Comparison of ENCODE assay signal across 18 mouse cellular contexts in the genomic region with DNA sequence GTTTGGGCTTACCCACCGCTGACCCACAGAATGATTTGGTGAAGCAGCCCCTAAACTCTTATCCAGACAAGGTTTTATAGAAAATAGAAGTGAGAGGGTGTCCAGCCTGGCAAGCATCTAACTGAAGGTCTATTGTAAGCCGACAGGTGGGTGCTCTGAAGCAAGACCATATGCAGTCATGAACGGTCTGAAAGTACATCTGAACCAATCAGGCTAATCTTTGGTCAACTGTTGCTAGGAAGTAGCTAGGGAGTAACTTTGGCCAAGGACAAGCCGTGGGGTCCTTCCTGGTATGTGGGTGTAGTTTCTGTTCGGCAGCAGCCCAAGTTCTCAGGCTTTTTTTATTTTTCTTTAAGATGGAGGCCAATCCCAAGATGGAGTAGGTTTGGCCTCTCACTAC. TPM values are rescaled to one million over a fixed set of nuclear protein-coding genes. Genes with fewer than 3 reads are reported as not detected.
DNase-seq lines count a peak whose midpoint lies in the region; ATAC-seq and TF ChIP-seq lines count a peak whose summit lies in the region.
"Had no signal": no experiment of that assay in that cellular context is flagged by ENCODE, and none has a peak within 500 bp of the region (broad histone marks: within the 10 kb centered on the region; RNA-seq: fewer than 3 reads in every experiment).

No protein-coding gene starts in this region.

- no peak for TF ChIP-seq EP300 in CH12.LX (IDR thresholded peaks at IDR 0.05; ENCODE audit: low read length)

- no peak for ATAC-seq in hindbrain, postnatal 0 days
- ATAC-seq: forebrain, embryonic 16.5 days had no signal

- no peaks in the 10 kb centered on the region for H3K79me2 ChIP-seq in CH12.LX (replicated peaks; ENCODE audit: control insufficient read depth, extremely low read depth, insufficient read depth, poor library complexity, severe bottlenecking)

- TF ChIP-seq POLR2A in spleen, adult 2 months (IDR thresholded peaks at IDR 0.05; ENCODE audit: low read depth, low read length) = no peak
- 0 out of 2 replicates have a peak, but pooled peaks have one; percentile 15 for TF ChIP-seq POLR2A in CH12.LX (IDR thresholded peaks at IDR 0.05; ENCODE audit: low read depth, low read length)

- TF ChIP-seq RAD21 in CH12.LX (IDR thresholded peaks at IDR 0.05; ENCODE audit: low read depth, low read length) = no peak

- peak; percentile 10 to 71 for DNase-seq in spleen, adult 2 months (ENCODE audit: low read depth in 1 of 2, low spot score in 2 of 2)
- no peak for DNase-seq in spleen, adult 12 weeks (ENCODE audit: low spot score)
- DNase-seq in CH12.LX (ENCODE audit: extremely low read depth) (peak; percentile 83), ZHBTc4 (ENCODE audit: low read depth, low spot score) (peak; percentile 22)
- no peak for DNase-seq in urinary bladder, adult 2 months (ENCODE audit: low spot score)
- no peak for DNase-seq in layer of hippocampus, adult 9-11 months
- DNase-seq in hindbrain, postnatal 0 days (ENCODE audit: low spot score) = no peak
- DNase-seq: adrenal gland, postnatal 14 days; cerebellum, adult 18-20 months; cerebellum, adult 9-11 months; cerebellum, postnatal 36 days; gastrocnemius, postnatal 14 days had no signal

- no peaks in the 10 kb centered on the region for H3K27me3 ChIP-seq in spleen, adult 2 months (ENCODE audit: control insufficient read depth, insufficient read depth, low read length)
- no peaks in the 10 kb centered on the region for H3K27me3 ChIP-seq in CH12.LX (replicated peaks)
- H3K27me3 ChIP-seq in hindbrain, postnatal 0 days (ENCODE audit: insufficient read depth, low read length) = no peaks in the 10 kb centered on the region
- H3K27me3 ChIP-seq: embryonic facial prominence, embryonic 13.5 days; forebrain, embryonic 12.5 days; heart, embryonic 12.5 days had no signal

- in situ Hi-C loops in CH12.LX (cut with MboI; ENCODE audit: low pct_ligation_motif_present, low pct_unique_long_range_greater_than_20kb, low sequenced_read_pairs) = no loop called here

- no peak overlapping the region for H3K4me3 ChIP-seq in spleen, adult 2 months (ENCODE audit: extremely low read depth, insufficient read depth, insufficient read length)
- H3K4me3 ChIP-seq in CH12.LX (replicated peaks in 1 of 3; ENCODE audit: low read depth in 2 of 3, low read length in 2 of 3, poor library complexity in 1 of 3) = no peak overlapping the region
- no peak overlapping the region for H3K4me3 ChIP-seq in hindbrain, postnatal 0 days (ENCODE audit: low read length)
- H3K4me3 ChIP-seq: embryonic facial prominence, embryonic 13.5 days; forebrain, embryonic 12.5 days; heart, embryonic 12.5 days; hindbrain, embryonic 10.5 days had no signal

- H3K36me3 ChIP-seq in spleen, adult 2 months (ENCODE audit: control insufficient read depth, insufficient read depth, low read length) = no peaks in the 10 kb centered on the region
- H3K36me3 ChIP-seq in CH12.LX (replicated peaks in 1 of 2; ENCODE audit: control insufficient read depth in 1 of 2, insufficient read depth in 1 of 2, low read length in 1 of 2) = no peaks in the 10 kb centered on the region
- H3K36me3 ChIP-seq in hindbrain, postnatal 0 days (ENCODE audit: insufficient read depth, low read length) = no peaks in the 10 kb centered on the region
- H3K36me3 ChIP-seq: embryonic facial prominence, embryonic 13.5 days; forebrain, embryonic 12.5 days; heart, embryonic 12.5 days; hindbrain, embryonic 10.5 days had no signal

- peak overlapping the region; percentile 63 for H3K27ac ChIP-seq in spleen, adult 2 months (ENCODE audit: insufficient read depth, low read length)
- no peak overlapping the region for H3K27ac ChIP-seq in CH12.LX (ENCODE audit: insufficient read depth, low read depth)
- H3K27ac ChIP-seq in hindbrain, postnatal 0 days = no peak overlapping the region
- H3K27ac ChIP-seq: embryonic facial prominence, embryonic 13.5 days; forebrain, embryonic 12.5 days; hindbrain, embryonic 10.5 days; hindbrain, embryonic 14.5 days had no signal

- 0 out of 2 replicates have a peak, but pooled peaks cover 3% of the 10 kb centered on the region for H3K4me1 ChIP-seq in spleen, adult 2 months (ENCODE audit: control insufficient read depth, insufficient read depth, insufficient read length)
- H3K4me1 ChIP-seq in CH12.LX (ENCODE audit: control insufficient read depth in 1 of 2, insufficient read depth in 2 of 2) = peaks cover 0 to 26% of the 10 kb centered on the region in 2 experiments; a peak in 2 of 4 replicates
- H3K4me1 ChIP-seq in hindbrain, postnatal 0 days (ENCODE audit: insufficient read depth, low read length) = no peaks in the 10 kb centered on the region
- H3K4me1 ChIP-seq: embryonic facial prominence, embryonic 13.5 days; forebrain, embryonic 12.5 days; heart, embryonic 12.5 days; hindbrain, embryonic 10.5 days had no signal

- H3K9me3 ChIP-seq in CH12.LX (replicated peaks; ENCODE audit: low read length) = peaks cover 2% of the 10 kb centered on the region
- H3K9me3 ChIP-seq in hindbrain, postnatal 0 days (ENCODE audit: low read length) = no peaks in the 10 kb centered on the region
- H3K9me3 ChIP-seq: embryonic facial prominence, embryonic 13.5 days; forebrain, embryonic 12.5 days; heart, embryonic 12.5 days; hindbrain, embryonic 10.5 days had no signal

- H3K4me2 ChIP-seq in CH12.LX (ENCODE audit: insufficient read depth, low read depth, poor library complexity, severe bottlenecking) = 0 out of 2 replicates have a peak overlapping the region, but pooled peaks have one; percentile 7
- H3K4me2 ChIP-seq in hindbrain, postnatal 0 days (ENCODE audit: low read depth, low read length) = no peak overlapping the region
- H3K4me2 ChIP-seq: embryonic facial prominence, embryonic 13.5 days; forebrain, embryonic 12.5 days; heart, embryonic 12.5 days; hindbrain, embryonic 14.5 days had no signal

- dilution Hi-C loops in CH12.LX (cut with MboI; ENCODE audit: extremely low pct_ligation_motif_present, extremely low pct_unique_long_range_greater_than_20kb, low sequenced_read_pairs) = no loop called here

- no peak for TF ChIP-seq CTCF in spleen, adult 2 months (IDR thresholded peaks at IDR 0.05; ENCODE audit: extremely low read depth, insufficient read depth, insufficient read length, insufficient replicate concordance)
- no peak for TF ChIP-seq CTCF in CH12.LX (conservative IDR thresholded peaks at IDR 0.05 in 1 of 2, IDR thresholded peaks at IDR 0.05 in 1 of 2; ENCODE audit: low read depth in 2 of 2, low read length in 2 of 2)
- no peak for TF ChIP-seq CTCF in hindbrain, postnatal 0 days (IDR thresholded peaks at IDR 0.05; ENCODE audit: low read depth)

- 46% methylated on average over 5 of the region's 5 CpGs for WGBS in spleen, adult 2 months
- WGBS in hindbrain, postnatal 0 days = 83% methylated on average over 5 of the region's 5 CpGs

- H3K9ac ChIP-seq in CH12.LX (ENCODE audit: insufficient read depth, low read depth) = no peak overlapping the region
- H3K9ac ChIP-seq in hindbrain, postnatal 0 days (replicated peaks; ENCODE audit: low read length) = no peak overlapping the region
- H3K9ac ChIP-seq: embryonic facial prominence, embryonic 13.5 days; forebrain, embryonic 12.5 days; heart, embryonic 12.5 days; hindbrain, embryonic 14.5 days had no signal

TF ChIP-seq in CH12.LX, 34 proteins besides CTCF, POLR2A, EP300 and RAD21:
- TF ChIP-seq ETS1 (conservative IDR thresholded peaks at IDR 0.05; ENCODE audit: low read depth, low read length) (peak; percentile 62), CHD2 (IDR thresholded peaks at IDR 0.05; ENCODE audit: low read length) (peak; percentile 91), E2F4 (IDR thresholded peaks at IDR 0.05; ENCODE audit: insufficient replicate concordance, low read depth, low read length) (no peak), NELFE (IDR thresholded peaks at IDR 0.05; ENCODE audit: low read depth, low read length) (0 out of 2 replicates have a peak, but pooled peaks have one; percentile 9), ZC3H11A (IDR thresholded peaks at IDR 0.05; ENCODE audit: low read depth, low read length) (no peak), JUND (conservative IDR thresholded peaks at IDR 0.05; ENCODE audit: low read depth, low read length) (no peak), TCF12 (IDR thresholded peaks at IDR 0.05; ENCODE audit: low read depth, low read length) (peak; percentile 47; the same call in 1 of the 2 replicates), ZNF384 (IDR thresholded peaks at IDR 0.05; ENCODE audit: low read depth, low read length) (peak; percentile 49; the same call in 1 of the 2 replicates)

RNA-seq across cellular contexts. Expression of a gene that starts 29.4 kb away (rescaled TPM):
- 4.0 and 4.7 TPM in 2 replicates for polyA plus RNA-seq in spleen, adult 2 months (2012; rRNA removed)
- total RNA-seq in CH12.LX (2012; rRNA removed) (19.8 and 23.2 TPM in 2 replicates), CH12.LX (2014; rRNA removed) (25.6 and 31.1 TPM in 2 replicates)
- polyA plus RNA-seq in CH12.LX (2012; ENCODE audit: insufficient read length, low read depth) = 56.5 and 69.7 TPM in 2 replicates
- 50.8 and 54.8 TPM in 2 replicates for polyA plus RNA-seq in urinary bladder, adult 2 months (2012; rRNA removed)
- 23.5 and 27.4 TPM in 2 replicates for total RNA-seq in hindbrain, postnatal 0 days (2014; rRNA removed)
- 66.8 and 73.8 TPM in 2 replicates for polyA plus RNA-seq in hindbrain, postnatal 0 days (2015; fragmentation: Nextera tagmentation; extraction: Ambion mirVana)

RNA-seq across cellular contexts. Expression of a gene that starts 48.4 kb away (rescaled TPM):
- polyA plus RNA-seq in spleen, adult 2 months (2012; rRNA removed) = 4.2 and 4.4 TPM in 2 replicates
- 3.6 and 4.7 TPM in 2 replicates for total RNA-seq in CH12.LX (2012; rRNA removed)
- total RNA-seq in CH12.LX (2014; rRNA removed) = 2.8 and 3.2 TPM in 2 replicates
- 8.4 and 9.4 TPM in 2 replicates for polyA plus RNA-seq in CH12.LX (2012; ENCODE audit: insufficient read length, low read depth)
- 10.9 and 13.1 TPM in 2 replicates for polyA plus RNA-seq in urinary bladder, adult 2 months (2012; rRNA removed)
- total RNA-seq in hindbrain, postnatal 0 days (2014; rRNA removed) = 5.2 and 6.1 TPM in 2 replicates
- 22.5 and 23.5 TPM in 2 replicates for polyA plus RNA-seq in hindbrain, postnatal 0 days (2015; fragmentation: Nextera tagmentation; extraction: Ambion mirVana)

Comparison
In these comparisons a context has a peak if more than half of its experiments do, and no peak if none do; other contexts are left out.
1. DNase-seq: peak in spleen, adult 2 months (2 of 2), CH12.LX (single experiment) and ZHBTc4 (single experiment); none in spleen, adult 12 weeks (single experiment), urinary bladder, adult 2 months (single experiment), layer of hippocampus, adult 9-11 months (single experiment) and hindbrain, postnatal 0 days (single experiment).